Mouse (Mus musculus) stomach, embryonic 14.5 days (tissue): ENCODE results near the gene Asf1b. TPM values are rescaled to one million over a fixed set of nuclear protein-coding genes. Genes with fewer than 3 reads are reported as not detected.

Experiments used
- ATAC-seq: fragments of 200-750 bp; cut with Nextera tagmentation; 2 replicates; pipeline ENCODE4 v1.8.0; 2017; ENCODE audit warnings: low read depth, moderate TSS enrichment; ENCODE audit not compliant: insufficient number of reproducible peaks, insufficient read depth, low FRiP score
- H3K27ac ChIP-seq: fragments of 300-500 bp; sonication (generic); 2 replicates; pipeline ENCODE4 v1.5.1; 2014; ENCODE audit warnings: mild to moderate bottlenecking, low read length, moderate library complexity, mixed read lengths
- H3K27me3 ChIP-seq: fragments of 300-500 bp; sonication (generic); 2 replicates; pipeline ENCODE4 v1.6.1; 2014; ENCODE audit warnings: low read length, control low read depth, mixed read lengths; ENCODE audit not compliant: control insufficient read depth, insufficient read depth
- H3K36me3 ChIP-seq: fragments of 300-500 bp; sonication (generic); 2 replicates; pipeline ENCODE4 v1.6.1; 2014; ENCODE audit warnings: mild to moderate bottlenecking, control low read depth, low read length, moderate library complexity, mixed read lengths; ENCODE audit not compliant: control insufficient read depth, insufficient read depth
- H3K4me1 ChIP-seq: fragments of 300-500 bp; sonication (generic); 2 replicates; pipeline ENCODE4 v1.6.1; 2014; ENCODE audit warnings: low read length, control low read depth, mixed read lengths; ENCODE audit not compliant: control insufficient read depth, insufficient read depth
- H3K4me2 ChIP-seq: fragments of 300-500 bp; sonication (generic); replicated peaks from 2 replicates; pipeline ENCODE4 v1.6.1; 2014; ENCODE audit warnings: low read depth, low read length, control low read depth
- H3K4me3 ChIP-seq: fragments of 300-500 bp; sonication (generic); 2 replicates; pipeline ENCODE4 v1.5.1; 2014; ENCODE audit warnings: low read depth, low read length, control low read depth
- H3K9ac ChIP-seq: fragments of 300-500 bp; sonication (generic); replicated peaks from 2 replicates; pipeline ENCODE4 v1.6.1; 2014; ENCODE audit warnings: low read depth, mild to moderate bottlenecking, control low read depth, low read length, moderate library complexity, mixed read lengths
- H3K9me3 ChIP-seq: fragments of 300-500 bp; sonication (generic); 2 replicates; pipeline ENCODE4 v1.6.1; 2016; ENCODE audit warnings: low read depth, low read length, control low read depth; ENCODE audit not compliant: control insufficient read depth
- WGBS: fragments of 180-500 bp; shearing (Covaris S2); extraction: QIAGEN DNeasy Blood & Tissue Kit; methylation state at CpG from one replicate; pipeline ENCODE4 v1.1.7; 2014; 5-methylcytosine and 5-hydroxymethylcytosine counted together
- polyA plus RNA-seq: library from polyadenylated mRNA; unstranded; fragments of >200 nt; fragmentation: Nextera tagmentation; extraction: Ambion mirVana; gene quantifications from 2 replicates; pipeline ENCODE4 v1.2.1, GENCODE M21; 2014

Gene Asf1b
- polyA plus RNA-seq, 1 experiment from 2014 or later: 58.2 TPM

DNA sequence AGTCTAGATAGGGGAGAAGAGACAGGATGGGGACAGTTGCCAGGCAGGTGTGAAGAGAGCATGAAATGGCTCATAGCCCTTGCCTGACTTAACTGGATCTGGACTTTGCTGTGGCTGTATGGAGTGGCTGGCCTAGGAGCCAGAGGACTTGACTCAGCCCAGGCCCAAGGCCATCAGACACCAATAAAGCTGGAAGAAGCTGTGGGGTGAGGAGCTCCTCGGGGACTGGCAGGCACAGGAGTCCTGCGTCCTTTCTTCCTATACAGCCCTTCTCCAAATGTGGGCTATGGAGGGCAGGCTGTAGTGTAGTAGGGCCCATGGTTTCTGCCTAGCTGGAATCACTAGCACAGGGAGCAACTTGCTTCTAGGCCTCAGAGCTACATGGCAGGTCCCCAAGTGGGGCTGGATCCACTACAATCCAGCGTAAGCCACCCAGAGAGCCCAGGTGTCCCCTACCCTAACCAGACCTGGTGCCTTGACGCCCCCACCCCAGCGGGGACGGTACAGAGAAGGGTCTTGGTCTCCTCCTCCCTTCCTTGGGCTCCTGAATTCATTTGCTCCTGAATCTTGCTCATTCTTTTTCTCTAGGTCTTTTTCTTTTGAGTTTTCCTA is 14.1 kb upstream of the Asf1b start:
- WGBS: 68% methylated on average over 6 of the region's 6 CpGs
- Histone ChIP-seq H3K36me3 (peaks cover 19% of the 10 kb centered on the region), H3K9ac (no peak overlapping the region), H3K9me3 (no peaks in the 10 kb centered on the region), H3K27me3 (no peaks in the 10 kb centered on the region), H3K4me1 (no peaks in the 10 kb centered on the region), H3K4me3 (no peak overlapping the region), H3K27ac (no peak overlapping the region), H3K4me2 (no peak overlapping the region)
- no peak for ATAC-seq

DNA sequence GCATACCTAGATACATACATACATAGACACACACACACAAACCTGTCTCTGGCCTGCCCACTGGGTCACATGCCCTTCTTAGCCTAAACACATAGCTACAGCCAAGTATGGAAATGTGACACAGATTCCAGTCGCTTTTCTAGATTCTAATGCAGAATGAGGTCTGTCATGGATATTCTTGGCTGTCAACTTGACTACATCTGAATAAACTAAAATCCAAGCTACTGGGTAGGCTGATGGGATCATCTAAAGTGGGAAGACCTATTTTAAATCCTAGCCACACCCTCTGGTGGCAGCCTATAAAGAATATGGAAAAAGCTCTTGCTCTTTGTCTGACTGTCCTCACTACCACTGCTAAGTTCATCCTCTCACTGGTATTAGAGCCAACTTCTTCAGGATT is 12.9 kb upstream of the Asf1b start:
- Histone ChIP-seq H3K36me3 (peaks cover 17% of the 10 kb centered on the region), H3K4me3 (no peak overlapping the region), H3K9ac (no peak overlapping the region), H3K4me1 (no peaks in the 10 kb centered on the region), H3K27ac (no peak overlapping the region), H3K4me2 (no peak overlapping the region), H3K27me3 (no peaks in the 10 kb centered on the region), H3K9me3 (no peaks in the 10 kb centered on the region)
- WGBS: 80% methylated on average over 1 of the region's 1 CpGs
- ATAC-seq: no peak

- ATAC-seq: no peak
- Histone ChIP-seq H3K36me3 (no peaks in the 10 kb centered on the region), H3K27me3 (no peaks in the 10 kb centered on the region), H3K9ac (no peak overlapping the region), H3K4me2 (no peak overlapping the region), H3K9me3 (no peaks in the 10 kb centered on the region), H3K27ac (no peak overlapping the region), H3K4me1 (no peaks in the 10 kb centered on the region), H3K4me3 (no peak overlapping the region)
- WGBS: 64% methylated on average over 3 of the region's 3 CpGs
These were observed 9.8 kb upstream of the Asf1b start for GRCm38 (mm10) chr8:83945540-83945939.

DNA sequence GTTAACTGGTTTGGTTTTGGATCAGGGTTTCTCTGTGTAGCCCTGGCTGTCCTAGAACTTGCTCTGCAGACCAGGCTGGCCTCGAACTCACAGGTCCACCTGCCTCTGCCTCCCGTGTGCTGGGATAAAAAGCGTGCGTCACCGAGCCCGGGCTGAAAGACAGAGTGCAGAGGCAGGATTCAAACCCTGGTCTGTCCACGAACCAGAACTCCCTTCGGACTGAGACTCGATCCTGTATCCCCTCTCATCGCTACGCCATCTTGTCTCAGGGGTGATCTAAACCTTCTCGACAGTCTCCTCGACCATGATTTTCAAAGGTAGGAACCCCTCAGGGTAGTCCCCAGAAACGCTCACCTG is 580 bp upstream of the Asf1b start:
- Histone ChIP-seq H3K9me3 (no peaks in the 10 kb centered on the region), H3K4me1 (peaks cover 12% of the 10 kb centered on the region; the same call in 1 of the 2 replicates), H3K36me3 (no peaks in the 10 kb centered on the region), H3K27me3 (no peaks in the 10 kb centered on the region), H3K4me2 (peak overlapping the region; percentile 53), H3K9ac (peak overlapping the region; percentile 28; the same call in 1 of the 2 replicates), H3K4me3 (peak overlapping the region; percentile 73), H3K27ac (no peak overlapping the region)
- ATAC-seq: no peak
- under 1% methylated on average over 14 of the region's 14 CpGs for WGBS

DNA sequence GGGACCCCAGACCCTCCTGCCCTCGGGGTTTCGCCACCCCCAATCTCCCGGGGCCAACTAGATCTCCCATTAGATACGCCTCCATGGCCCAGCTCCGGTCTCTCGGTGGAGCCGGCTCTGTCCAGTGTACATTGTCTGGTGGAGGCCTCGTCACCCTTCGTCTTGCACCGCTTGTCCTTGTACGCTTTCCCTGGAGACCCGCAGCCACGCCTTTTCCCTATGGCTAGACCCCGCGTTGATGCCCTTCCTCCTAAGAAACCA is 581 bp downstream of the Asf1b start:
- no peaks in the 10 kb centered on the region for H3K9me3 ChIP-seq
- WGBS: under 1% methylated on average over 15 of the region's 15 CpGs
- no peaks in the 10 kb centered on the region for H3K36me3 ChIP-seq
- peak overlapping the region; percentile 39; the same call in 1 of the 2 replicates for H3K9ac ChIP-seq
- peak overlapping the region; percentile 73 for H3K4me3 ChIP-seq
- no peak overlapping the region for H3K27ac ChIP-seq
- H3K27me3 ChIP-seq: no peaks in the 10 kb centered on the region
- peak overlapping the region; percentile 94 for H3K4me2 ChIP-seq
- ATAC-seq: no peak
- peaks cover 12% of the 10 kb centered on the region; the same call in 1 of the 2 replicates for H3K4me1 ChIP-seq

GRCm38 (mm10) chr8:83956789-83957188 is 1.5 kb downstream of the Asf1b start:
- H3K4me2 ChIP-seq: peak overlapping the region; percentile 94
- H3K27me3 ChIP-seq: no peaks in the 10 kb centered on the region
- H3K4me1 ChIP-seq: peaks cover 12% of the 10 kb centered on the region; the same call in 1 of the 2 replicates
- ATAC-seq: no peak
- H3K4me3 ChIP-seq: peak overlapping the region; percentile 73
- H3K9me3 ChIP-seq: no peaks in the 10 kb centered on the region
- no peak overlapping the region for H3K27ac ChIP-seq
- H3K36me3 ChIP-seq: no peaks in the 10 kb centered on the region
- 27% methylated on average over 1 of the region's 1 CpGs for WGBS
- H3K9ac ChIP-seq: no peak overlapping the region; the same call in 1 of the 2 replicates

- H3K4me2 ChIP-seq: no peak overlapping the region
These were observed 8.9 kb downstream of the Asf1b start for GRCm38 (mm10) chr8:83964015-83964765.

GRCm38 (mm10) chr8:83967701-83968100 is 12.4 kb downstream of the Asf1b start:
- 0 out of 2 replicates have a peak, but pooled peaks cover 3% of the 10 kb centered on the region for H3K4me1 ChIP-seq
- no peaks in the 10 kb centered on the region for H3K9me3 ChIP-seq
- 90% methylated on average over 7 of the region's 7 CpGs for WGBS
- H3K4me3 ChIP-seq: no peak overlapping the region
- H3K27me3 ChIP-seq: no peaks in the 10 kb centered on the region
- no peak overlapping the region for H3K9ac ChIP-seq
- no peak for ATAC-seq
- H3K27ac ChIP-seq: no peak overlapping the region
- H3K4me2 ChIP-seq: no peak overlapping the region
- peaks cover 7% of the 10 kb centered on the region; the same call in 1 of the 2 replicates for H3K36me3 ChIP-seq

More at GRCm38 (mm10) chr8:83964015-83964765, 8.9 kb downstream of the Asf1b start:
- Histone ChIP-seq H3K27ac (no peak overlapping the region), H3K9me3 (no peaks in the 10 kb centered on the region), H3K4me1 (no peaks in the 10 kb centered on the region), H3K27me3 (no peaks in the 10 kb centered on the region), H3K9ac (no peak overlapping the region), H3K4me3 (no peak overlapping the region), H3K36me3 (peaks cover 7% of the 10 kb centered on the region; the same call in 1 of the 2 replicates)
- WGBS: 85% methylated on average over 5 of the region's 5 CpGs
- no peak for ATAC-seq
